Mouse (Mus musculus): ENCODE measurements around the gene Plk1.

The Plk1 gene

DNA sequence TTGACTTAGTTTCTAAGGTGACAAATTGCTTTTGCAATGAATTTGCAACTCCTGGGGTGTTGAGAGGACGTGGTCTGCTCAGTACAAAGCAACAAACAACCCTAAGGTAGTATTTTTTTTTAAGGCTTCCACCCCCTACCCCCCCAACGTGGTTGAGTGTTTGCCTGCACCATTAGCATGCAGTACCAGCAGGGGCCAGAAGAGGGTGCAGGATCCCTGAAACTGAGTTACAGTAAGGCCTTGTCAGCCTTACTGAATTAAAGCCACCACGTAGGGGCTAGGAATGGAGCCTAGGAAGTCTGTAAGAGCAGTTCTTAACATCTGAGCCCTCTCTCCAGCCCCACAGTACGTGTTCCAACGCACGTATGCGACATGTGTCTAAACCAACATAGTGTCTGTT lies 30.2 kb downstream of the Plk1 start:
- in situ Hi-C loops (cut with MboI; ENCODE audit: low sequenced_read_pairs): loop anchor here (25.0 kb wide), 1 partner anchor 723 kb away; no protein-coding TSS in a partner anchor

GRCm38 (mm10) chr7:122191097-122191496 lies 31.9 kb downstream of the Plk1 start:
- in situ Hi-C loops (cut with MboI; ENCODE audit: low sequenced_read_pairs): loop anchor here (25.0 kb wide), 1 partner anchor 721 kb away; no protein-coding TSS in a partner anchor

- in situ Hi-C loops (cut with MboI; ENCODE audit: low sequenced_read_pairs): loop anchor here (25.0 kb wide), 1 partner anchor 718 kb away; no protein-coding TSS in a partner anchor
Observed at GRCm38 (mm10) chr7:122193919-122194318, 34.7 kb downstream of the Plk1 start.

DNA sequence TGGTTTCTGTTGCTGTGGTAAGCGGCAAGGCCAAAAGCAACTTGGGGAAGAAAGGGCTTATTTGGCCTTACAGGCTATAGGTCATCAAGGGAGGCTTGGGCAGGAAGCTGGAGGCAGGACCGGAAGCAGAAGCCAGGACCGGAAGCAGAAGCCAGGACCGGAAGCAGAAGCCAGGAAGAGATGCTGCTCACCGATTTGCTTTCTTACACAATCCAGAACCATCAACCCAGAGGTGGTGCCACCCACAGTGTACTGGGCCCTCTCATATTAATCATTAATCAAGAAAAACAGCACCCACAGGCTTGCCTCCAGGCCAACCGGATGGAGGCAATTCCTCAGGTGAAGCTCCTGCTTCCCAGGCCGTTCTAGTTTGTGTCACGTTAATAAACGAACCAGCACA lies 37.5 kb downstream of the Plk1 start:
- in situ Hi-C loops (cut with MboI; ENCODE audit: low sequenced_read_pairs): loop anchor here (25.0 kb wide), 1 partner anchor 716 kb away; no protein-coding TSS in a partner anchor

DNA sequence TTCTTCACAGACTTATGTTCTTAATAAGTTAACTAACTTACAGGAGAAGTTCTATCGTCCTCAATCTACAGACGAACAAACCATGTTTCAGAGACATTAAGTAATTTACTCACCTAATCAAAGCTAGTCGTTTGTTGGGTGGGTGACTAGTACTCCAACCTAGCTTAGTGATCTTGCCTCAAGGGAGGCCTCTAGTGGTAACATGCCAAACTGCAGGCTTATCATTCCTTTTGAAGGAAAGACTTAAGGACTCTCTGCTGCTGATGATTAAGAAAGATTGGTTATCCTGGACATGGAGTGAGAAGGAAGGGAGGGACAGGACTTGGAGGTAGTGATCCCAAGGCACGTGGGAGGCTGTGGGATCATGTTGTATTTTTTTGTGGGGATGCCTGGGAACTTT lies 38.1 kb downstream of the Plk1 start:
- in situ Hi-C loops (cut with MboI; ENCODE audit: low sequenced_read_pairs): loop anchor here (25.0 kb wide), 1 partner anchor 715 kb away; no protein-coding TSS in a partner anchor

DNA sequence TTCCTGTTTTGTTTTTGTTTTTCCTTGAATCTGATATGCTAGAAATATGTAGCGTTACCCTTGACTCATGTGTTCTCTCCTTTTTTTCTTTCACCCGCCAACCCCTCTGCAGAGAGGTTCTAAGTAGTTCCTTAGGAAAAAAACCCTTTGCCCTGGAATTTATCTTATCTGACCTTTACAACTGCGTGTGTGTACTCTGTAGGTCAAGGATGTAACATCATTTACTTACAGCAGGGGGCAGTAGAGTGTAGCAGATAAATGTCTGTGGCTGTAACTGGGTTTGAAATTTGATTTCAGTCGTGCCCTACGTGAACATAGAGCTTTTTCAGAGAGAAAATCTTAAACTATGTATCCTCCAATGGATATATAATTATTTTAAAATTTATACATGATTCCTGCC lies 40.1 kb downstream of the Plk1 start:
- in situ Hi-C loops (cut with MboI; ENCODE audit: low sequenced_read_pairs): loop anchor here (25.0 kb wide), 1 partner anchor 713 kb away; no protein-coding TSS in a partner anchor

DNA sequence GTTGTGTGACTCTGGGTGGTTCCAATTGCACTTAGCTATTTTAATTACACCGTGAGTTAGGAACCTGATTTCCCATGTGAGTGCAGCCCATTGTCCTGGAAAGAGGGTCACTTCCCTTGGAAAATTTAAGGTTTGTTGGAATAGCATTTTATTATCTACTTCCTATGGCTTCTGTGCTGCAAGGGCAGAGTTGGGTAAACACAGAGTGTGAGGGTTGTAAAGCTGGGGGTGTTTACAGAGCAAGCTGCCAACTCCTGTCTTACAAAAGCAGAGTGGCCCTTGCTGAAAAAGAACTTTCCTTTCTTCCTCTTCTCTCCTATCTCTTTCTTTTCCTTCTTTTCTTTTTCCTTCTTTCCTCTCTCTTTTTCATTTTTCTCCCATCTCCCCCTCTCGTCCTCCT lies 44.7 kb downstream of the Plk1 start:
- in situ Hi-C loops (cut with MboI; ENCODE audit: low sequenced_read_pairs): no loop called here

GRCm38 (mm10) chr7:122206121-122206520 lies 46.9 kb downstream of the Plk1 start:
- in situ Hi-C loops (cut with MboI; ENCODE audit: low sequenced_read_pairs): no loop called here

DNA sequence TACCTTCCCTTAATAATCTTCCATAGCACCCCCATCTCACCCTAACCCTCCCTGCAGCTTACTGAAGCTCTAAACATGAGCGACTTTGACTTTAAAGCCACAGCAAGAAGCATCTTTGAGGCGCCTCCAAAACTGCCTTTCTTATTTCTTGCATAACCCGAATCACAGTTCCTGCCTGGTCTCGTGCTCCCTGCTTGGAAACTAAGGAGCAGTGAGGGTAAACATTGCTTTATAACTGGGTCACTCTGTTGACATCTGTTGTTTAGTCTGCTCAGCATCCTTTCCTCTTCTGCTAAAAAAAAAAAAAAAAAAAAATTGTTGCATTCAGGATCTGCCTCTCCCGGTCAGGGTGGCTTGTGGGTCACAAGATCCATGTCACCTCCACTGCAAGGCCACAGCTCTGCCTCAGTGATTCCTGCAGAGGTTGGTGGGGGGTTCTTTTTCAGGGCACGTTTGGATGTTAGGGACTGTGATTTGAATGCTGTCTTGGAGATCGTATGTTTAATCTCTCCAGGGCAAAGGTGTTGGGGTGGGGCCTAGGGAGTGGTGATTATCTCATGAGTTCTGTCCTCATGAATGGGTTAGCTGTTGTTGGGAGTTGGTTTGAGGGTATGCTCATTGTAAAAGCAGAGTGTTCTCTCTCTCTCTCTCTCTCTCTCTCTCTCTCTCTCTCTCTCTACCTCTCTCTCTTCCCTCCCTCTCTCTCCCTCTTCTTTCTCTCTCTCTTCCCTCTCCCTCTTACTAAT lies 49.2 kb downstream of the Plk1 start:
- in situ Hi-C loops (cut with MboI; ENCODE audit: low sequenced_read_pairs): no loop called here

DNA sequence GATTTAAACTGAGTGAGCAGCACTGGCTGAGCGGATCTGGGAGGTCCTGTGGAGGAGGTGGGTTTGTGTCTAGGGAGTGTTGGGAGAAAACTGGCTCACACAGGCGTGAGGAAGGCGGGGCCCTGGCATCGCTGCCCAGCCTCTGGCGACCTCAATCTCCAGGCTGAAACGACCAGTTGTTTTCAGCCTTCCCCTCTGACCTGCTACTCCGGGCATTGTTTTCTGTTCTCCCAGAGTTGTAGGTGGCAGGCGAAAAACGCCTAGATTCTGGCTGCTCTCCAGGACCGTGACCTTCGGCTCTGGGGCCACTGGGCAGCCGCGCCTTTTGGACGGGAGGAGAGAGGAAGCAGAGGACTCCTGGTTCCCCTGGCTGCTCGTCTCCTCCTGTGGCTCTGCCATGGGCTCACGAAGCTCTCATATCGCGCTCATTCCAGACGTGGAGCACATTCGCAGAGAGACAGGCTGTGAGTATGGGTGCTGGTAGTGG lies 60.1 kb downstream of the Plk1 start, which contains the start of gene Chp2:
Chp2 (plus strand) TSS at position 182 of the 487 bp plus-strand sequence.
- in situ Hi-C loops (cut with MboI; ENCODE audit: low sequenced_read_pairs): no loop called here
